Mouse (Mus musculus) CD4-positive naive resting alpha-beta T cell, adult 76 days (primary cell): ENCODE results near the gene Sult2a6. TPM values are rescaled to one million over a fixed set of nuclear protein-coding genes. Genes with fewer than 3 reads are reported as not detected.

Source experiments
- total RNA-seq: library from RNA; stranded (reverse); gene quantifications from one replicate; pipeline ENCODE4 v1.2.4, GENCODE M21; 2023

Gene Sult2a6
- not detected for total RNA-seq

GRCm38 (mm10) chr7:14254770-14255169, at the start of gene Sult2a6:
Gene Sult2a6 (minus strand): TSS chr7:14254870.

Other genes starting within 250 kb of the Sult2a6 start
- gene Sult2a3, start 131.8 kb downstream of the Sult2a6 start, total RNA-seq, result not detected
- gene Obox8, start 78.7 kb upstream of the Sult2a6 start, total RNA-seq, result not detected
- gene Sult2a8, start 191.9 kb upstream of the Sult2a6 start, total RNA-seq, result not detected
- gene Sult2a7, start 239.4 kb upstream of the Sult2a6 start, total RNA-seq, result not detected